Mouse (Mus musculus): Measurements from ENCODE around the gene Tbata. TPM values are rescaled to one million over a fixed set of nuclear protein-coding genes. Genes with fewer than 3 reads are reported as not detected.

The Tbata gene
- polyA plus RNA-seq, 2 experiments = not detected

DNA sequence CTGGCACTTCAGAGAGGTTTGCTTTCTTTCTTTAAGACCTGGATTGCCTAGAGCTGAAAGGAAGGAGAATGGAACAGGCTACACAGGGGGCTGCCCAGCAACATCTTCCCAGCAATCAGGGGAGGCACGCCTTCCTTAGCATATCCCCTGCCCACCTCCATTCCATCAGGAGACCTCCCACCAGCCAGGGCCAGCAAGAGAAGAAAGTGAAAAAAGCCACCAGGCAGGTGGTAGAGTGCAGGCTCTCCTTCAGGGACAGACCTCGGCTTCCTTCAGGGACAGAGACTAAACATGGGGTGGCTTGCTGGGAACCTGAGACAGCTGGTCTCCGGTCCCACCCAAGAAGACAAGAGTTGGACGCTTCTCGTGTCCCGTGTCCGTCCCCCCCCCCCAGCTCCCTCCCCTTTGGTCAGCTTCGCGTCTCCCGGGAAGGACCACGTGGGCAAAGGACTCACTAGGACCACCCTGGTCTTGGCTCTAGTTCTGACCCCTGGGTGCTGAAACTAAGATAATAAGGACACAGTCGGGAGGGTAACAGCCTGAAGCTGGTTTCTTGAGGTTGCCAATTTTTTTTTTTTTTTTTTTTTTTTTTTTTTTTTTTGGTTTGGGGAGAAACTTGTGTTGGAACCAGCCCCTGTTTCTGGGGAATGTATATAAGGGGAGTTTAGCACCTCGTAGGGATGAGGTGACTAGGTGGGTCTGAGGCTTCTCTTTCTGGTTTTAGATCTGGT lies 3.1 kb downstream of the Tbata start:
- Histone ChIP-seq H3K4me2 (ENCODE audit: low read depth) (no peak overlapping the region), H3K9me3 (ENCODE audit: control insufficient read depth, low read length) (no peaks in the 10 kb centered on the region), H3K36me3 (replicated peaks; ENCODE audit: control insufficient read depth, insufficient read depth, low read depth) (no peaks in the 10 kb centered on the region), H3K27me3 (ENCODE audit: control insufficient read depth, insufficient read depth, low read length) (no peaks in the 10 kb centered on the region), H3K4me1 (replicated peaks; ENCODE audit: control insufficient read depth in 2 of 2, insufficient read depth in 2 of 2, low read length in 1 of 2) (no peaks in the 10 kb centered on the region), H3K27ac (no peak overlapping the region), H3K9ac (replicated peaks) (no peak overlapping the region), H3K4me3 (ENCODE audit: insufficient read depth in 1 of 2, low read depth in 2 of 2, low read length in 2 of 2) (no peak overlapping the region)
- DNase-seq (ENCODE audit: low read depth in 3 of 3, low spot score in 3 of 3) (no peak), ATAC-seq (ENCODE audit: insufficient read depth) (no peak)
- TF ChIP-seq EP300 (IDR thresholded peaks at IDR 0.05; ENCODE audit: low read depth) (no peak), CTCF (IDR thresholded peaks at IDR 0.05; ENCODE audit: low read depth) (no peak)
- WGBS (ENCODE audit: insufficient replicate concordance) = 33% methylated on average over 13 of the region's 13 CpGs

DNA sequence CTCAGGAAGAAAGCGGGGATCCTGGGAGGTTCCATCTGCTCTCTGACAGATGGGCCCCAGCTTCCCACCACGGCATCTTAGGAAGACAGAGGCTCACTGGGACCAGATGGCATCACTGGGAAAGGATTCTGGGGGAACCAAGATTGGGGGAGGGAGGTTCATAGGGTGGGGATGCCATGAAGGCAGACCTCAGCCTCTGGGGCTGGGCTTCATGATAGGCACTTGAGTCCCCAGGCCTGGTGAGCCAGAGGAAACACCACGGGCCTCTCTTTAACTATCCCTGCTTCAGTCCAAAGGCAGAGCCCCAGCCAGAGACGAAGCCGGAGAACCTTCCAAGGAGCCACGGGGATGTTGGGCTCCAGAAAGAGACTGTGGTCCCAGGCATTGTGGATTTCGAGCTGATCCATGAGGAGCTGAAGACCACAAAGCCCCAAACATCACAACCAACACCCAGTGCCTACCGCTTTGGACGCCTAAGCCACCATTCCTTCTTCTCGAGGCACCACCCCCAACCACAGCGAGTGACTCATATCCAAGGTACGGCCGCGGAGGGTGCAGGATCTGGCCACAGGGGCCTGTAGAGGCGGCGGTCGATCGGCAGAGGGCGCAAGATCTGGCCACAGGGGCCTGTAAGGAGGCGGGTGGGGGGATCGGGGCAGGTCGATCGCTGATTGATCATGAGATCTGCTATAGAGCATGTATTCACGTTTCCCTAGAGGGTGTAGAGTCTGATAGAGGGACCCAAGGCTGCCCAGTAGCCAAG lies 3.9 kb downstream of the Tbata start:
- Histone ChIP-seq H3K9me3 (ENCODE audit: control insufficient read depth, low read length) (no peaks in the 10 kb centered on the region), H3K27ac (no peak overlapping the region), H3K9ac (replicated peaks) (no peak overlapping the region), H3K27me3 (ENCODE audit: control insufficient read depth, insufficient read depth, low read length) (no peaks in the 10 kb centered on the region), H3K4me2 (ENCODE audit: low read depth) (no peak overlapping the region), H3K4me1 (replicated peaks; ENCODE audit: control insufficient read depth in 2 of 2, insufficient read depth in 2 of 2, low read length in 1 of 2) (no peaks in the 10 kb centered on the region), H3K36me3 (replicated peaks; ENCODE audit: control insufficient read depth, insufficient read depth, low read depth) (no peaks in the 10 kb centered on the region), H3K4me3 (ENCODE audit: insufficient read depth in 1 of 2, low read depth in 2 of 2, low read length in 2 of 2) (no peak overlapping the region)
- 12% methylated on average over 24 of the region's 24 CpGs for WGBS (ENCODE audit: insufficient replicate concordance)
- TF ChIP-seq EP300 (IDR thresholded peaks at IDR 0.05; ENCODE audit: low read depth) = no peak
- TF ChIP-seq CTCF (IDR thresholded peaks at IDR 0.05; ENCODE audit: low read depth) = peak; percentile 62
- DNase-seq (ENCODE audit: low read depth in 3 of 3, low spot score in 3 of 3) = peak in 1 of 3 experiments; percentile 11
- no peak for ATAC-seq (ENCODE audit: insufficient read depth)

DNA sequence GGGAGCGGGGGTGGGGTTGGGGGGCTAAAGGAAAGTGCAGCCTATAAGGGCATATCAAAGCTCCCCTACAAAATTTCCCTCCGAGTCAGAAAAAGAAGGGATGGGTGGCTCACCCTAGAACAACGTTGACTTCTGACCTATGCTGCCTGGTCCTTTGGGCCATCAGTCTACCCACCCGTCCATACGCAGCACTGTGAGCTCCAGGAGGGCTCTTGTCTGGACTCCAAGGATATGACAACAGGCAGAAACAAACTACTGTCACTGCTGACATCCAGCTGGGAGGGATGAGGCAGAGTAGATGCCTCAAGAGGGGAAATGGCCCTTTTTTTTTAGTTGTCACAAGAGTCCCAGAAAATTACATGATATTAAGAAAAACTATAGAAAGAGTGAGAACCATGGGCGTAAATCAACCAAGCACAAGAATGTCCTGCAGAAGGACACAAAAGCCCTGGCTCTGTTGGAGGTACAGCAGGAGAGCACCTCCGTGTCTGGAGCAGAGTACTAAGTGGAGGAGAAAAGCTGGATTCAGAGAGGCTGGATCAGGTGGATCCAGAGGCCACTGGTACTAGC lies 4.6 kb downstream of the Tbata start:
- no peaks in the 10 kb centered on the region for H3K9me3 ChIP-seq (ENCODE audit: control insufficient read depth, low read length)
- ATAC-seq (ENCODE audit: insufficient read depth) = no peak
- H3K9ac ChIP-seq (replicated peaks) = no peak overlapping the region
- no peak overlapping the region for H3K27ac ChIP-seq
- no peaks in the 10 kb centered on the region for H3K27me3 ChIP-seq (ENCODE audit: control insufficient read depth, insufficient read depth, low read length)
- no peaks in the 10 kb centered on the region for H3K4me1 ChIP-seq (replicated peaks; ENCODE audit: control insufficient read depth in 2 of 2, insufficient read depth in 2 of 2, low read length in 1 of 2)
- WGBS (ENCODE audit: insufficient replicate concordance) = 39% methylated on average over 7 of the region's 7 CpGs
- DNase-seq (ENCODE audit: low read depth in 3 of 3, low spot score in 3 of 3) = no peak
- H3K4me2 ChIP-seq (ENCODE audit: low read depth) = no peak overlapping the region
- TF ChIP-seq EP300 (IDR thresholded peaks at IDR 0.05; ENCODE audit: low read depth) (no peak), CTCF (IDR thresholded peaks at IDR 0.05; ENCODE audit: low read depth) (no peak)
- no peak overlapping the region for H3K4me3 ChIP-seq (ENCODE audit: insufficient read depth in 1 of 2, low read depth in 2 of 2, low read length in 2 of 2)
- H3K36me3 ChIP-seq (replicated peaks; ENCODE audit: control insufficient read depth, insufficient read depth, low read depth) = no peaks in the 10 kb centered on the region

DNA sequence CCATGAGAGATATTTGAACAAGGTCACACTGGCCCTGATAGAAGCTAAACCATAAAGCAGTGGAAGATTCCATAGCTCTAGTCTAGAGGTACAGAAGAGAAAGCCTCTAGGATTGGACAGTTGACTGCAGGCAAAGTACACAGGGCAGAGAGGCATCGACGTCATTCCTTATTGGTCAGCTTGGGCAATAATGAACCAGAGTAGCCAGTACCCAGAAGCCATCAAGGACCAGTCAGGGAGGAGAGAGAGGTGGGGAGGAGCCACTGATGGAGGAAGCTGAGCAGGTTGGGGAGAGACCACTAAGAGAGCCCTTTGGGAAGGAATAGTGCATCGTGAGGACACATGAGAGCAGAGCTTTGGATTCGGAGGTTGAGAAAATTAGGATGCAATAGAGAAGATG lies 6.0 kb downstream of the Tbata start:
- no peaks in the 10 kb centered on the region for H3K27me3 ChIP-seq (ENCODE audit: control insufficient read depth, insufficient read depth, low read length)
- 59% methylated on average over 4 of the region's 4 CpGs for WGBS (ENCODE audit: insufficient replicate concordance)
- TF ChIP-seq CTCF (IDR thresholded peaks at IDR 0.05; ENCODE audit: low read depth) (no peak), EP300 (IDR thresholded peaks at IDR 0.05; ENCODE audit: low read depth) (no peak)
- H3K9me3 ChIP-seq (ENCODE audit: control insufficient read depth, low read length) = no peaks in the 10 kb centered on the region
- H3K27ac ChIP-seq = no peak overlapping the region
- H3K9ac ChIP-seq (replicated peaks) = no peak overlapping the region
- no peaks in the 10 kb centered on the region for H3K4me1 ChIP-seq (replicated peaks; ENCODE audit: control insufficient read depth in 2 of 2, insufficient read depth in 2 of 2, low read length in 1 of 2)
- DNase-seq (ENCODE audit: low read depth in 3 of 3, low spot score in 3 of 3) (no peak), ATAC-seq (ENCODE audit: insufficient read depth) (no peak)
- H3K4me3 ChIP-seq (ENCODE audit: insufficient read depth in 1 of 2, low read depth in 2 of 2, low read length in 2 of 2) = no peak overlapping the region
- H3K4me2 ChIP-seq (ENCODE audit: low read depth) = no peak overlapping the region
- no peaks in the 10 kb centered on the region for H3K36me3 ChIP-seq (replicated peaks; ENCODE audit: control insufficient read depth, insufficient read depth, low read depth)

DNA sequence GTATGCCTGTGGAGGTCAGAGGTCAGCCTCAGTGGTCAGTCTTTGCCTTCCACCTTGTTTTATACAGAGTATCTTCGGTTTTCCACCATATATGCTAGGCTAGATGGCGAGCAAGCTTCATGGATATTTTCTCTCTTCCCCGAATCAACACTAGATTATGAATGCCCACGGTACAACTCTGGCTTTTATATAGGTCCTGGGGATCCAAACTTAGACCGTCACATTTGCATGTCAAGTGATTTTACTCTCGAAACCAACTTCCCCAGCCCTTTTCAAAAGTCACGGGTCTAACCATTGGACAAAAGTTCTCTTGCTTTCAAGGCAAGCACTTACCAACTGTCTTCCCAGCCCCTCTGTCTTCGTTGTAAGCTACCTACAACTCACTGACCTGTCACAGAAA lies 6.9 kb downstream of the Tbata start:
- DNase-seq (ENCODE audit: low read depth in 3 of 3, low spot score in 3 of 3) (no peak), ATAC-seq (ENCODE audit: insufficient read depth) (no peak)
- H3K4me3 ChIP-seq (ENCODE audit: insufficient read depth in 1 of 2, low read depth in 2 of 2, low read length in 2 of 2) = no peak overlapping the region
- no peaks in the 10 kb centered on the region for H3K9me3 ChIP-seq (ENCODE audit: control insufficient read depth, low read length)
- no peaks in the 10 kb centered on the region for H3K4me1 ChIP-seq (replicated peaks; ENCODE audit: control insufficient read depth in 2 of 2, insufficient read depth in 2 of 2, low read length in 1 of 2)
- H3K27me3 ChIP-seq (ENCODE audit: control insufficient read depth, insufficient read depth, low read length) = no peaks in the 10 kb centered on the region
- WGBS (ENCODE audit: insufficient replicate concordance) = 58% methylated on average over 8 of the region's 8 CpGs
- H3K4me2 ChIP-seq (ENCODE audit: low read depth) = no peak overlapping the region
- no peak overlapping the region for H3K9ac ChIP-seq (replicated peaks)
- no peaks in the 10 kb centered on the region for H3K36me3 ChIP-seq (replicated peaks; ENCODE audit: control insufficient read depth, insufficient read depth, low read depth)
- no peak overlapping the region for H3K27ac ChIP-seq
- TF ChIP-seq CTCF (IDR thresholded peaks at IDR 0.05; ENCODE audit: low read depth) (no peak), EP300 (IDR thresholded peaks at IDR 0.05; ENCODE audit: low read depth) (no peak)

All from liver, embryonic 14.5 days (tissue).